Mouse (Mus musculus) heart, embryonic 14.5 days (tissue): Measurements from ENCODE around the gene Fkbp9. TPM values are rescaled to one million over a fixed set of nuclear protein-coding genes. Genes with fewer than 3 reads are reported as not detected.

Experiments
- polyA plus RNA-seq: library from polyadenylated mRNA; unstranded; fragments of >200 nt; fragmentation: Nextera tagmentation; extraction: Ambion mirVana; gene quantifications from 2 replicates; pipeline ENCODE4 v1.2.1, GENCODE M21; 2014

Gene Fkbp9
- polyA plus RNA-seq, 1 experiment from 2014 or later = 147 TPM

Other genes starting within 250 kb of the Fkbp9 start
- gene Lsm5, start 127.3 kb upstream of the Fkbp9 start, polyA plus RNA-seq = 79.1 and 80.1 TPM in 2 replicates
- gene Avl9, start 117.2 kb upstream of the Fkbp9 start, polyA plus RNA-seq = 10.9 and 11.2 TPM in 2 replicates
- gene Kbtbd2, start 34.2 kb upstream of the Fkbp9 start, polyA plus RNA-seq = 35.1 and 36.3 TPM in 2 replicates
- 72.8 and 74.8 TPM in 2 replicates for gene Nt5c3, start 91.9 kb downstream of the Fkbp9 start, polyA plus RNA-seq
- gene Vmn1r4, start 92.0 kb downstream of the Fkbp9 start, polyA plus RNA-seq = 0.09 and 0.19 TPM in 2 replicates
- not detected in 2 replicates for gene Vmn1r5, start 138.2 kb downstream of the Fkbp9 start, polyA plus RNA-seq
- not detected in 2 replicates for gene Vmn1r6, start 165.2 kb downstream of the Fkbp9 start, polyA plus RNA-seq
- gene Vmn1r7, start 193.3 kb downstream of the Fkbp9 start, polyA plus RNA-seq = not detected in 2 replicates
- not detected in 2 replicates for gene Vmn1r8, start 200.2 kb downstream of the Fkbp9 start, polyA plus RNA-seq
- gene Vmn1r9, start 234.7 kb downstream of the Fkbp9 start, polyA plus RNA-seq = not detected in 2 replicates